Mouse (Mus musculus): Measurements from ENCODE around the gene Il1rapl1. TPM values are rescaled to one million over a fixed set of nuclear protein-coding genes. Genes with fewer than 3 reads are reported as not detected.

The Il1rapl1 gene
- polyA plus RNA-seq, 2 experiments from 2014 or later = not detected

DNA sequence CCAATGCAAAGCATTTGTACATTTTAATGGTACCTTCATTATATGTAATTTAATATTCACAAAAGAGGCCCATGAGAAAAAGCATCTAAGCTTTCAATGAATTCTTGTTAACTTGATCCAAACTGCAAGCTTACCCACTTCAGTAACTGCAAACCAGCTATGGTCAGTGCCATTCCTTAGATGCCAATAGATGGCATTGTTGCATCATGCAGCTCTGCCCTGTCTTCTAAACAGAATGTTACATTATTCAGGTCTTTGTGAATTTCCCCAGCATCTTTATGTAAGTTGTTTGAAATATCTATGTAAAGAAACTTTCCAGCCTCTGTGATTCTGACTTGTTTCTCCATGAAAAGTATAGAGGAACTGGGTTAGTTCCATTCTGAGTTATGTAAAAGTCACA lies 514.5 kb downstream of the Il1rapl1 start:
- ATAC-seq = no peak

GRCm38 (mm10) chrX:87507997-87508396 lies 607.4 kb downstream of the Il1rapl1 start:
- no peak for ATAC-seq

- no peak for ATAC-seq
Measured at GRCm38 (mm10) chrX:87502604-87503003, 612.8 kb downstream of the Il1rapl1 start.

DNA sequence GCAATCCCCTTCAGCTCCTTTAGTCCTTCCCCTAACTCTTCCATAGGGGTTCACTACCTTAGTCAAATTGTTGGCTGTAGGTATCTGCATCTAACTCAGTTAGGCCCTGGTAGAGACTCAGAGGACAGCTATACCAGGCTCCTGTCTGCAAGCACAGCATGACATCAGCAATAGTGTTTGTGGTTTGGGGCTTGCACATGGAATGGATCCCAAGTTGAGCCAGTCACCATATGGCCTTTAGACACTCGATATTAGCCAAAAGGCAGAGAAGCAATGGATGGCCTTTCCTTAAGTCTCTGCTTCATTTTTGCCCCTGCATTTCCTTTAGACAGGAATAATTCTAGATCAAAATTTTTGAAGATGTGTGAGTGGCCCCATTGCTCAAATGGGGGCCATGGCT lies 632.0 kb downstream of the Il1rapl1 start:
- no peak for ATAC-seq

GRCm38 (mm10) chrX:87238191-87238590 lies 877.3 kb downstream of the Il1rapl1 start:
- peak; percentile 68 for ATAC-seq

DNA sequence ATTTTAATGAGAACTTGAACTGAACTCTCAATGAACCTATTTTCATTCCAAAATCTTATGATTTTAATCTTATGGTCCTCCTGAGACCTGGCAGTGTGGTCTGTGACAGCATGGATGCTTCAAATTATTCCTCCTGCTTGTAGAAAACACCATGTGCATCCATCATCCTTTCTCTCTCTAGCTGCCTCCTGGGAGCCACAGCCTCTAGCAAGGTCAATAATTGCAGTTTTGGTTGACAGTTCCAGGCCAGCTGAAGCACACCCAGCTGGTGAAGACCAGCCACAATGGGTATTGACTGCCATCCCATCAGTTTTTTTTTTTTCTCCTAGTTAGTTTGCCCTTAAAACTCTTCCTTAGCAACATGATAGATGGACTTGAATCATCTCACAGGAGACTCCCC lies 890.2 kb downstream of the Il1rapl1 start:
- no peak for ATAC-seq

DNA sequence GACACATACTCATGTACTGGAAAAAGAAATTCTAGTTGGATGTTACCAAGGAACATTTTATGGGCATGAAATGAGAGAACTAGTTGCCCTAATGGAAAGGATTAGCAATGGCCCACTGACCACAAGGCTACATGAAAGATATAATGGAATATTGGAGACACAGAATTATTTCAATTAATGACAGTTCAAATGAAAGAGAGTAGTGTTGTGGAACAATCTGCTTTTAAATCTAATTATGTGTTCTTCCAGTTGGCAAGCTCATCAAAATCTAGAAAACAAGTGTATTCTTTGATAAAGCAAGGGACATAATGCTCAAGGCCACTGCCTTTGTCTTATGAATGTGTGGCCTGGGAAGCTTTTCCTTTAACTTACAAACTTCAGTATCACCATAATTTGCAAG lies 1113.1 kb downstream of the Il1rapl1 start:
- ATAC-seq = no peak

GRCm38 (mm10) chrX:86955126-86955525 lies 1160.3 kb downstream of the Il1rapl1 start:
- no peak for ATAC-seq

GRCm38 (mm10) chrX:86954614-86955013 lies 1160.8 kb downstream of the Il1rapl1 start:
- ATAC-seq = no peak

GRCm38 (mm10) chrX:86950940-86951339 lies 1164.5 kb downstream of the Il1rapl1 start:
- no peak for ATAC-seq

GRCm38 (mm10) chrX:86949112-86949511 lies 1166.3 kb downstream of the Il1rapl1 start:
- ATAC-seq = no peak

DNA sequence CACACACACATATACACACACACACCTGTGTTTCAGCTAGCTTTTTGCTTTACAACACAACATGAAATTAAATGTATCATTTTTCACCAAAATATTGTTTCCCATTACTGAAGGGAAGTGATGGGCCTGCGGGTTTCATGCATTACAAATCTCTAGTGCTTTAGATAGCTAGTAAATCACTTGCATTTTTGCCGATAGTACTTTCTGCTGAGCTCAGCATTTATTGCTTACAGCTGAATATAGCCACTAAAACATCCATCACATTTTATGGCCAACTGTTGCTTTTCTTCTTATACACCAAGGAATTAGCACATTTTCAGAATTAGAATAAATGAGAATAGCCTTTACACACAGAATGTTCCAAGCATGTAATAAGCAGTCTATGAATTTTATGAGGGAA lies 1260.6 kb downstream of the Il1rapl1 start:
- ATAC-seq = no peak

- ATAC-seq = no peak
Measured at GRCm38 (mm10) chrX:86808218-86808617, 1307.2 kb downstream of the Il1rapl1 start.

DNA sequence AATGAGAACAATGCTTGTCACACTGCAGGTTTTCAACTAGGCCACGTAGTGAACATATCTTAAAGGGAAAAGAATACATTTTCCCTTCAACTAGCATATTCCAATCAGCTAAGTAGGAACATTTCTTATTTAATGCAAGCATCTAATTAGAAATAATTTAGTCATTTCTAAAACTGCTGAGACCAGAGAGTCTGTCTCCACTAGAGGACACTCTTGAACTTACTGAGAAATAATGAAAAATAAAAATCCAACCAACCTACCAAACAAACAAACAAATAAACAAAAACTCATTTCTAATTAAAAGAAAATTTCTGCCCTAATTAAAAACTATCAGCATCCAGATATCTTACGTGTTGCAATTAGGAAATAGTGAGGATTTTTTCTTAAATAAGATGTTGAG lies 1312.7 kb downstream of the Il1rapl1 start:
- no peak for ATAC-seq

- ATAC-seq = no peak
Measured at GRCm38 (mm10) chrX:86728803-86729202, 1386.6 kb downstream of the Il1rapl1 start.
